Mouse (Mus musculus): ENCODE data around the gene Rhbg. TPM values are rescaled to one million over a fixed set of nuclear protein-coding genes. Genes with fewer than 3 reads are reported as not detected.

Gene Rhbg
- polyA plus RNA-seq, 1 experiment: 0.29 TPM

GRCm38 (mm10) chr3:88262346-88262745 is 7.8 kb upstream of the Rhbg start:
- no peak overlapping the region for H3K27ac ChIP-seq (ENCODE audit: insufficient read depth, low read length)
- no peak for DNase-seq (ENCODE audit: low read depth in 1 of 2, low spot score in 2 of 2)
- H3K4me1 ChIP-seq (ENCODE audit: control insufficient read depth, insufficient read depth, insufficient read length): no peaks in the 10 kb centered on the region
- H3K27me3 ChIP-seq (ENCODE audit: control insufficient read depth, insufficient read depth, low read length): no peaks in the 10 kb centered on the region
- WGBS: 85% methylated on average over 3 of the region's 3 CpGs
- no peak overlapping the region for H3K4me3 ChIP-seq (ENCODE audit: extremely low read depth, insufficient read depth, insufficient read length)
- no peak for TF ChIP-seq POLR2A (IDR thresholded peaks at IDR 0.05; ENCODE audit: low read depth, low read length)
- no peak for TF ChIP-seq CTCF (IDR thresholded peaks at IDR 0.05; ENCODE audit: extremely low read depth, insufficient read depth, insufficient read length, insufficient replicate concordance)
- H3K36me3 ChIP-seq (ENCODE audit: control insufficient read depth, insufficient read depth, low read length): no peaks in the 10 kb centered on the region

DNA sequence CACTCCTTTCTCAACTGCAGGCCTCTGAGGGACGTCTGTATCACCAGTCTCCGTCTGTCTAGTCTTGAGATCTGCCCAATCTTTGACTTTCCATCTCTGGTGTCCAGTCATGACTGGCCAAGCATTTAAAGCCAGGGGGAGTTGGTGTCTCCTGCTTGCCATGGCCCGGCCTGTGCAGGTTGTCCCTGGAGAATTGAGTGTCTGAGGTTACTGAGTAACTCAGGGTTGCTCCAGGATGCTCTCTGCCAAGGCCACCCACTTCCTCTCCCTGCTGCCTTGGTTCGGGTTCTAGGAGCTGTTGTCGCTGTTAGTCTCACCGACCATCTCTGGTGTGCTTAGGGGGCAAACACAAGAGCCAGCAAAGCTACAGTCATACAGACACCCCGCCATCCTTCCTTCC is 1.9 kb upstream of the Rhbg start:
- Histone ChIP-seq H3K27ac (ENCODE audit: insufficient read depth, low read length) (no peak overlapping the region), H3K4me1 (ENCODE audit: control insufficient read depth, insufficient read depth, insufficient read length) (no peaks in the 10 kb centered on the region), H3K4me3 (ENCODE audit: extremely low read depth, insufficient read depth, insufficient read length) (no peak overlapping the region), H3K27me3 (ENCODE audit: control insufficient read depth, insufficient read depth, low read length) (peaks cover 2% of the 10 kb centered on the region; the same call in 1 of the 2 replicates), H3K36me3 (ENCODE audit: control insufficient read depth, insufficient read depth, low read length) (no peaks in the 10 kb centered on the region)
- 50% methylated on average over 7 of the region's 7 CpGs for WGBS
- TF ChIP-seq CTCF (IDR thresholded peaks at IDR 0.05; ENCODE audit: extremely low read depth, insufficient read depth, insufficient read length, insufficient replicate concordance) (no peak), POLR2A (IDR thresholded peaks at IDR 0.05; ENCODE audit: low read depth, low read length) (no peak)
- DNase-seq (ENCODE audit: low read depth in 1 of 2, low spot score in 2 of 2): no peak

- TF ChIP-seq POLR2A (IDR thresholded peaks at IDR 0.05; ENCODE audit: low read depth, low read length) (no peak), CTCF (IDR thresholded peaks at IDR 0.05; ENCODE audit: extremely low read depth, insufficient read depth, insufficient read length, insufficient replicate concordance) (no peak)
- no peak for DNase-seq (ENCODE audit: low read depth in 1 of 2, low spot score in 2 of 2)
- no peaks in the 10 kb centered on the region for H3K36me3 ChIP-seq (ENCODE audit: control insufficient read depth, insufficient read depth, low read length)
- H3K27ac ChIP-seq (ENCODE audit: insufficient read depth, low read length): no peak overlapping the region
- H3K4me3 ChIP-seq (ENCODE audit: extremely low read depth, insufficient read depth, insufficient read length): no peak overlapping the region
- 84% methylated on average over 6 of the region's 6 CpGs for WGBS
- peaks cover 2% of the 10 kb centered on the region; the same call in 1 of the 2 replicates for H3K27me3 ChIP-seq (ENCODE audit: control insufficient read depth, insufficient read depth, low read length)
- no peaks in the 10 kb centered on the region for H3K4me1 ChIP-seq (ENCODE audit: control insufficient read depth, insufficient read depth, insufficient read length)
Measured at GRCm38 (mm10) chr3:88255950-88256349, 1.4 kb upstream of the Rhbg start.

GRCm38 (mm10) chr3:88252739-88253138 is 1.8 kb downstream of the Rhbg start:
- H3K36me3 ChIP-seq (ENCODE audit: control insufficient read depth, insufficient read depth, low read length): no peaks in the 10 kb centered on the region
- H3K4me1 ChIP-seq (ENCODE audit: control insufficient read depth, insufficient read depth, insufficient read length): no peaks in the 10 kb centered on the region
- WGBS: 89% methylated on average over 6 of the region's 6 CpGs
- no peak for TF ChIP-seq POLR2A (IDR thresholded peaks at IDR 0.05; ENCODE audit: low read depth, low read length)
- no peak for TF ChIP-seq CTCF (IDR thresholded peaks at IDR 0.05; ENCODE audit: extremely low read depth, insufficient read depth, insufficient read length, insufficient replicate concordance)
- no peak for DNase-seq (ENCODE audit: low read depth in 1 of 2, low spot score in 2 of 2)
- peaks cover 2% of the 10 kb centered on the region; the same call in 1 of the 2 replicates for H3K27me3 ChIP-seq (ENCODE audit: control insufficient read depth, insufficient read depth, low read length)
- no peak overlapping the region for H3K4me3 ChIP-seq (ENCODE audit: extremely low read depth, insufficient read depth, insufficient read length)
- H3K27ac ChIP-seq (ENCODE audit: insufficient read depth, low read length): no peak overlapping the region

DNA sequence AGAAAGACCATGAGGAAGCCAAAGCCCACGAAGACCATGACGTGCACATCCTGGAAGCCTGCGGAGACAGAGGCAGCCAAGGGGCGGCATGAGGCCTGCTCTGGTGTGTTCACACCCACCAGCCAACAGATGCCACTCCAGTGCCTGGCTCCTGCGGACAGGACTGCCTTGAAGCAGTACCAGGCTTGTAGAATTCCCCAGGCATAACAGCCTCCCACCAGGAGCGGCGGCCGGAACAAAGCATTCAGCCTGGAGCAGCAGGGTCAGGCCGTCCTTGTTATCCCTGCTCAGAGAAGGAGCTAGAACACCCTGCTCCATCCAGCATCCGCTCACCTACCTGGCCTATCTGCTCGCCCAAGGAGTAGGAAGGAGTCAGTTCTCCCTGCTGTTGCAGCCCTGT is 6.1 kb downstream of the Rhbg start:
- Histone ChIP-seq H3K27me3 (ENCODE audit: control insufficient read depth, insufficient read depth, low read length) (no peaks in the 10 kb centered on the region), H3K36me3 (ENCODE audit: control insufficient read depth, insufficient read depth, low read length) (no peaks in the 10 kb centered on the region), H3K27ac (ENCODE audit: insufficient read depth, low read length) (no peak overlapping the region), H3K4me1 (ENCODE audit: control insufficient read depth, insufficient read depth, insufficient read length) (no peaks in the 10 kb centered on the region), H3K4me3 (ENCODE audit: extremely low read depth, insufficient read depth, insufficient read length) (no peak overlapping the region)
- WGBS: 82% methylated on average over 11 of the region's 11 CpGs
- TF ChIP-seq CTCF (IDR thresholded peaks at IDR 0.05; ENCODE audit: extremely low read depth, insufficient read depth, insufficient read length, insufficient replicate concordance): no peak
- TF ChIP-seq POLR2A (IDR thresholded peaks at IDR 0.05; ENCODE audit: low read depth, low read length): no peak
- no peak for DNase-seq (ENCODE audit: low read depth in 1 of 2, low spot score in 2 of 2)

DNA sequence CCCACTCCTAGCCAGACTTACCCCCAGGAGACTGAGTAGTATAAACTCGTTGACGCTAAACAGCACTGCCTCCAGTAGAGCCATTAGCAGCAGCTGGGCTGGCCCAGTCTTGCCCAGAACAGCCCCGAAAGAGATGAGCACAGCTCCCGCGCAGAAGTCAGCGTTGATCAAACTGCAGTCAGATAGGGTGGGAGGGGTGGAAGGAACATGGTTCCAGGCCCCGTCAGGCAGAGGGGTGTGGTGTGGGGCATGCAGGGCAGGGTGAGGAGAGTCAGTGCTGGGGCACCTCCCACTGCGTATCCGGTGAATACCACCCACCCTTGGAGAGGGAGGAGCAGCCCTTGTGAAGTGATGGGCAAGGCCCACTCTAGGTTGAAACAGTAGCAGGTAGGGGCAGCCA is 6.8 kb downstream of the Rhbg start:
- WGBS: 78% methylated on average over 9 of the region's 9 CpGs
- no peak for DNase-seq (ENCODE audit: low read depth in 1 of 2, low spot score in 2 of 2)
- no peak overlapping the region for H3K27ac ChIP-seq (ENCODE audit: insufficient read depth, low read length)
- H3K27me3 ChIP-seq (ENCODE audit: control insufficient read depth, insufficient read depth, low read length): no peaks in the 10 kb centered on the region
- H3K36me3 ChIP-seq (ENCODE audit: control insufficient read depth, insufficient read depth, low read length): no peaks in the 10 kb centered on the region
- H3K4me1 ChIP-seq (ENCODE audit: control insufficient read depth, insufficient read depth, insufficient read length): no peaks in the 10 kb centered on the region
- TF ChIP-seq POLR2A (IDR thresholded peaks at IDR 0.05; ENCODE audit: low read depth, low read length) (no peak), CTCF (IDR thresholded peaks at IDR 0.05; ENCODE audit: extremely low read depth, insufficient read depth, insufficient read length, insufficient replicate concordance) (no peak)
- no peak overlapping the region for H3K4me3 ChIP-seq (ENCODE audit: extremely low read depth, insufficient read depth, insufficient read length)

DNA sequence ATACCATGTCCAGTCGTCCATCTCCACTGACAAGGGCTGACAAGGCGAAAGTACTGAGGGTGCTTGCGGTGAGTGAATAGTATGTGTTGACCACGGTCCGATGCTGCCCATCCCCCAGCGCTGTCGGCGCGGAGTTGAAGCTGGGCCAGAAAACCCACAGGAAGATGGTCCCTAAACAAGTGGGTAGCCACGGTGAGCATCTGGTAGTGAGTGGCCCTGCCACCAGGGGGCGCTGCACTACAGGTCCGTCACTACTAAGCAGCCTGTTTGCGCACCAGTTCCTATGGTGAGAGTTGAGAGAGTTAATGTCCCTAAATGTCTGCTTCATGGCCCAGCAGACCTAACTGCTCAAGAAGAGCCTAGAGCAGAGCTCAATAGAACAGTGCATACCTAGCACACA is 8.7 kb downstream of the Rhbg start:
- Histone ChIP-seq H3K27me3 (ENCODE audit: control insufficient read depth, insufficient read depth, low read length) (peaks cover 6% of the 10 kb centered on the region; the same call in 1 of the 2 replicates), H3K4me3 (ENCODE audit: extremely low read depth, insufficient read depth, insufficient read length) (no peak overlapping the region), H3K36me3 (ENCODE audit: control insufficient read depth, insufficient read depth, low read length) (no peaks in the 10 kb centered on the region), H3K4me1 (ENCODE audit: control insufficient read depth, insufficient read depth, insufficient read length) (no peaks in the 10 kb centered on the region), H3K27ac (ENCODE audit: insufficient read depth, low read length) (no peak overlapping the region)
- 15% methylated on average over 13 of the region's 13 CpGs for WGBS
- TF ChIP-seq POLR2A (IDR thresholded peaks at IDR 0.05; ENCODE audit: low read depth, low read length): no peak
- peak; percentile 92 for TF ChIP-seq CTCF (IDR thresholded peaks at IDR 0.05; ENCODE audit: extremely low read depth, insufficient read depth, insufficient read length, insufficient replicate concordance)
- peak; percentile 40 to 63 for DNase-seq (ENCODE audit: low read depth in 1 of 2, low spot score in 2 of 2)

All from spleen, adult 2 months (tissue).